Mouse (Mus musculus) heart, postnatal 0 days (tissue): ENCODE measurements around the gene Chchd5. TPM values are rescaled to one million over a fixed set of nuclear protein-coding genes. Genes with fewer than 3 reads are reported as not detected.

Source experiments
- ATAC-seq: fragments of 200-750 bp; cut with Nextera tagmentation; 2 replicates; pipeline ENCODE4 v1.8.0; 2017; ENCODE audit warnings: low read depth, moderate number of reproducible peaks, moderate library complexity; ENCODE audit not compliant: insufficient read depth
- DNase-seq: peaks from one replicate; pipeline ENCODE4 v3.0.0-alpha.2; 2016; ENCODE audit warnings: low spot score
- H3K27ac ChIP-seq: fragments of 300-500 bp; sonication (generic); 2 replicates; pipeline ENCODE4 v1.5.1; 2014; ENCODE audit warnings: low read depth, mild to moderate bottlenecking
- H3K27me3 ChIP-seq: fragments of 300-500 bp; sonication (generic); 2 replicates; pipeline ENCODE4 v1.6.1; 2014; ENCODE audit warnings: low read length, mixed read lengths; ENCODE audit not compliant: control insufficient read depth, insufficient read depth
- H3K36me3 ChIP-seq: fragments of 300-500 bp; sonication (generic); replicated peaks from 2 replicates; pipeline ENCODE4 v1.6.1; 2014; ENCODE audit warnings: low read length, mixed read lengths; ENCODE audit not compliant: control insufficient read depth, insufficient read depth
- H3K4me1 ChIP-seq: fragments of 300-500 bp; sonication (generic); 2 replicates; pipeline ENCODE4 v1.6.1; 2014; ENCODE audit warnings: antibody characterized with exemption; ENCODE audit not compliant: control insufficient read depth, insufficient read depth
- H3K4me2 ChIP-seq: fragments of 300-500 bp; sonication (generic); 2 replicates; pipeline ENCODE4 v1.6.1; 2014; ENCODE audit warnings: low read depth, mild to moderate bottlenecking, low read length, moderate library complexity
- H3K4me3 ChIP-seq: fragments of 300-500 bp; sonication (generic); 2 replicates; pipeline ENCODE4 v1.5.1; 2014; ENCODE audit warnings: low read depth, low read length
- H3K9ac ChIP-seq: fragments of 300-500 bp; sonication (generic); replicated peaks from 2 replicates; pipeline ENCODE4 v1.6.1; 2014; ENCODE audit warnings: low read depth, low read length, mixed read lengths
- H3K9me3 ChIP-seq: fragments of 300-500 bp; sonication (generic); replicated peaks from 2 replicates; pipeline ENCODE4 v1.6.1; 2016; ENCODE audit warnings: low read length; ENCODE audit not compliant: control insufficient read depth
- CTCF ChIP-seq: IDR thresholded peaks from 2 replicates; pipeline ENCODE4 v1.5.1; 2016; ENCODE audit warnings: antibody characterized with exemption, control low read depth, low read depth
- EP300 ChIP-seq: IDR thresholded peaks from 2 replicates; pipeline ENCODE4 v1.6.1; 2016; ENCODE audit warnings: antibody characterized with exemption, low read depth
- WGBS: fragments of 180-500 bp; shearing (Covaris S2); extraction: QIAGEN DNeasy Blood & Tissue Kit; methylation state at CpG from one replicate; pipeline ENCODE4 v1.1.7; 2014; 5-methylcytosine and 5-hydroxymethylcytosine counted together
- polyA plus RNA-seq: library from polyadenylated mRNA; unstranded; fragments of >200 nt; fragmentation: Nextera tagmentation; extraction: Ambion mirVana; gene quantifications from 2 replicates; pipeline ENCODE4 v1.2.1, GENCODE M21; 2015
- total RNA-seq: library from RNA; depleted of rRNA; stranded (reverse); fragments of >200 nt; gene quantifications from 2 replicates; pipeline ENCODE4 v1.2.3, GENCODE M21; 2014; ENCODE audit warnings: low replicate concordance; rRNA removed

The Chchd5 gene
- total RNA-seq: 9.9 and 19.4 TPM in 2 replicates
- 17.6 and 19.9 TPM in 2 replicates for polyA plus RNA-seq

- Histone ChIP-seq H3K36me3 (peaks cover 27% of the 10 kb centered on the region), H3K4me2 (peak within 1 kb of the TSS; percentile 75), H3K27me3 (no peaks in the 10 kb centered on the region), H3K9ac (peak within 1 kb of the TSS; percentile 77), H3K27ac (peak within 1 kb of the TSS; percentile 95), H3K4me1 (peaks cover 10% of the 10 kb centered on the region), H3K9me3 (no peaks in the 10 kb centered on the region), H3K4me3 (peak within 1 kb of the TSS; percentile 73)
- WGBS: under 1% methylated on average over 35 of the region's 35 CpGs
- DNase-seq (peak; percentile 99), ATAC-seq (peak; percentile 100)
- TF ChIP-seq CTCF (no peak), EP300 (no peak; the same call in 1 of the 2 replicates)
These were observed at the start of gene Chchd5 for GRCm38 (mm10) chr2:129129412-129129929. Chchd5 (plus strand) TSS chr2:129129700.

- Histone ChIP-seq H3K4me2 (no peak overlapping the region), H3K9me3 (0 out of 2 replicates have a peak, but pooled peaks cover 3% of the 10 kb centered on the region), H3K4me3 (no peak overlapping the region), H3K27me3 (no peaks in the 10 kb centered on the region), H3K36me3 (peaks cover 34% of the 10 kb centered on the region), H3K9ac (no peak overlapping the region), H3K4me1 (no peaks in the 10 kb centered on the region), H3K27ac (no peak overlapping the region)
- TF ChIP-seq EP300: no peak
- peak; percentile 14; the same call in 1 of the 2 replicates for TF ChIP-seq CTCF
- ATAC-seq: no peak
- no peak for DNase-seq
- 62% methylated on average over 13 of the region's 13 CpGs for WGBS
These were observed 48.4 kb upstream of the Chchd5 start for GRCm38 (mm10) chr2:129081097-129081496.

- no peak overlapping the region for H3K4me3 ChIP-seq
- H3K36me3 ChIP-seq: peaks cover 28% of the 10 kb centered on the region
- H3K4me2 ChIP-seq: no peak overlapping the region
- no peaks in the 10 kb centered on the region for H3K27me3 ChIP-seq
- no peak overlapping the region for H3K27ac ChIP-seq
- H3K4me1 ChIP-seq: no peaks in the 10 kb centered on the region
- H3K9ac ChIP-seq: no peak overlapping the region
- H3K9me3 ChIP-seq: 0 out of 2 replicates have a peak, but pooled peaks cover 3% of the 10 kb centered on the region
- no peak for TF ChIP-seq CTCF
- no peak for TF ChIP-seq EP300
- no peak for DNase-seq
- ATAC-seq: no peak
- WGBS: 91% methylated on average over 5 of the region's 5 CpGs
These were observed 46.0 kb upstream of the Chchd5 start for GRCm38 (mm10) chr2:129083514-129083913.

DNA sequence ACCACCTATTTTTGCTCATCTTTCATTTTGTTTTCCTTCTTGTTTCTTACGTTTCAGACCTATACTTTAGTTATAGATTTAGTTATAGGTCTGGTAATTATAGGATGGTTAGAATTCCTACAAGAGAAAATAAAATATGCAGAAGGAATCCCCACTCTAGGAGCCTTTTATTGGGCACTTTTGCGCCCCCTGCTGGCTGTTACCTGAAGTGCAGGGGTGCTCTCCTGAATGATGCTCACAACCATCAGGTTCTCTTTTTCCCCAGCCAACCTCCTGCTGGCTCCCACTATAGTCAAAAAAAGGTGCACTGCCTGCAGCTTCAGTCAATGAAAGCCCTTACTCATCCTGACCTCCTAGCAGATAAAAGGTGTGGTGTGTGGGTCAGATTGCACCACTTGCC is 44.5 kb upstream of the Chchd5 start:
- 0 out of 2 replicates have a peak, but pooled peaks cover 3% of the 10 kb centered on the region for H3K9me3 ChIP-seq
- no peak overlapping the region for H3K9ac ChIP-seq
- H3K27me3 ChIP-seq: no peaks in the 10 kb centered on the region
- H3K27ac ChIP-seq: no peak overlapping the region
- TF ChIP-seq CTCF: peak; percentile 49
- no peak for TF ChIP-seq EP300
- no peak overlapping the region for H3K4me3 ChIP-seq
- ATAC-seq (no peak), DNase-seq (no peak)
- no peak overlapping the region for H3K4me2 ChIP-seq
- no peaks in the 10 kb centered on the region for H3K4me1 ChIP-seq
- peaks cover 31% of the 10 kb centered on the region for H3K36me3 ChIP-seq
- WGBS: 57% methylated on average over 2 of the region's 2 CpGs

DNA sequence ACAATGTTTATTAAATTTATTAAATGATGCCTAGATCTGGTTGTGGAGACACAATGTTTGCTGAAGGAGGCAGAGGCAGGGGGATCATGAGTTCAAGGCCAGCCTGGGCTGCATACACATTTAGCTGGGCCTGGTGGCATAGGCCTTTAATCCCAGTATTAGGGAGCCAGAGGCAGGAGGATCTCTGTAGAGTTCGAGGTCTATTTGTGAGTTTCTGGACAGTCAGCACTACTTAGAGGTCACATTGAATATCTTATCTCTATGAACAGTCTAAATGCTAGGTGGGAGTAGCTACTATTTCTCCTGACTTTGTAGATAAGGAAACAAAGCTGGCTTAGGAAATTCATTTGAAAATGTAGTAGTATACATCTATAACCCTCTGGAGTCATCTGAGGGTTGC is 42.0 kb upstream of the Chchd5 start:
- Histone ChIP-seq H3K27me3 (no peaks in the 10 kb centered on the region), H3K27ac (no peak overlapping the region), H3K9ac (no peak overlapping the region), H3K4me2 (no peak overlapping the region), H3K4me1 (no peaks in the 10 kb centered on the region), H3K4me3 (no peak overlapping the region), H3K9me3 (0 out of 2 replicates have a peak, but pooled peaks cover 3% of the 10 kb centered on the region), H3K36me3 (peaks cover 20% of the 10 kb centered on the region)
- no peak for TF ChIP-seq EP300
- TF ChIP-seq CTCF: no peak
- DNase-seq: no peak
- 82% methylated on average over 1 of the region's 1 CpGs for whole genome bisulfite sequencing
- ATAC-seq: no peak

DNA sequence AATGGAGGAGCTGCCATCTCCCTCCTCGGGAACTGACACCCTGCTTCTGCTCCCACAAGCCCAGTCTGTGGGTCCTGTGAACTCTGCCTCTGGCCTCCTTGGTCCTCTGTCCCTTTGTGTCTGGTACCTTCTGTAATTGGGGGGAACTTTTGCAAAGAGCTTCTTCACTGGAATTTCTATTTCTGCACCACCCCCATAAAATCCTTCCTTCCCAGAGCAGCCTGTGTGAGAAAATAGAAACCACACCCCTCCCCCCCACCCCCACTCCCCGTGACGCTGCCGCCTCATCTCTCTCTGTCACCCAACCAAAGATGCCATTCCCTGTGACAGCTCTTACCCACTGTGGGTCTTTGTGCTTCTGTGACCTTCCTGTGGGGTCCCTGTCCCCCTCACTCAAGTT is 39.1 kb upstream of the Chchd5 start:
- no peaks in the 10 kb centered on the region for H3K4me1 ChIP-seq
- no peak overlapping the region for H3K4me2 ChIP-seq
- H3K36me3 ChIP-seq: peaks cover 31% of the 10 kb centered on the region
- 30% methylated on average over 4 of the region's 4 CpGs for WGBS
- 0 out of 2 replicates have a peak, but pooled peaks cover 3% of the 10 kb centered on the region for H3K9me3 ChIP-seq
- no peak overlapping the region for H3K27ac ChIP-seq
- no peak for DNase-seq
- TF ChIP-seq CTCF: no peak
- no peak for TF ChIP-seq EP300
- no peak overlapping the region for H3K4me3 ChIP-seq
- H3K9ac ChIP-seq: no peak overlapping the region
- ATAC-seq: no peak
- H3K27me3 ChIP-seq: no peaks in the 10 kb centered on the region
